Mouse (Mus musculus) B cell, adult 67 days (primary cell): ENCODE data around the gene Olfr1463. TPM values are rescaled to one million over a fixed set of nuclear protein-coding genes. Genes with fewer than 3 reads are reported as not detected.

Source experiments
- total RNA-seq, 2 experiments: library from RNA; stranded (reverse); gene quantifications; 4 replicates each; pipeline ENCODE4 v1.2.4; 2023

The Olfr1463 gene
- not detected for total RNA-seq

GRCm38 (mm10) chr19:13231028-13231427 is at the start of gene Olfr1463:
Olfr1463 (plus strand) TSS chr19:13231328.

GRCm38 (mm10) chr19:13185434-13185833 is 45.7 kb upstream of the Olfr1463 start, which contains the start of gene Olfr1462:
Olfr1462 (plus strand) TSS chr19:13185734.

Other genes starting within 250 kb of the Olfr1463 start
- gene Olfr1451, start 236.3 kb upstream of the Olfr1463 start, total RNA-seq, result not detected
- gene Olfr1453, start 203.0 kb upstream of the Olfr1463 start, total RNA-seq, result not detected
- gene Olfr1454, start 170.7 kb upstream of the Olfr1463 start, total RNA-seq, result not detected
- not detected for gene Olfr1457, start 133.4 kb upstream of the Olfr1463 start, total RNA-seq
- gene Olfr1458, start 124.6 kb upstream of the Olfr1463 start, total RNA-seq, result not detected
- gene Olfr1459, start 81.8 kb upstream of the Olfr1463 start, total RNA-seq, result under 1 TPM; 0.12 to 0.24 TPM
- not detected for gene Olfr1461, start 68.3 kb upstream of the Olfr1463 start, total RNA-seq
- gene Olfr1462, start 45.6 kb upstream of the Olfr1463 start, total RNA-seq, result not detected
- not detected for gene Olfr1465, start 84.2 kb downstream of the Olfr1463 start, total RNA-seq
- gene Olfr1466, start 107.5 kb downstream of the Olfr1463 start, total RNA-seq, result not detected
- not detected for gene Olfr1467, start 130.9 kb downstream of the Olfr1463 start, total RNA-seq
- not detected for gene Olfr1469, start 176.5 kb downstream of the Olfr1463 start, total RNA-seq
- not detected for gene Olfr1471, start 212.1 kb downstream of the Olfr1463 start, total RNA-seq
- not detected for gene Olfr1472, start 224.8 kb downstream of the Olfr1463 start, total RNA-seq
- gene Olfr1474, start 238.2 kb downstream of the Olfr1463 start, total RNA-seq, result not detected
- not detected for gene Olfr1475, start 248.9 kb downstream of the Olfr1463 start, total RNA-seq